Mouse (Mus musculus) liver, embryonic 16.5 days (tissue): ENCODE measurements around the gene Srgap2. TPM values are rescaled to one million over a fixed set of nuclear protein-coding genes. Genes with fewer than 3 reads are reported as not detected.

Experiments used
- ATAC-seq: fragments of 200-750 bp; cut with Nextera tagmentation; 2 replicates; pipeline ENCODE4 v1.8.0; 2017; ENCODE audit warnings: low read depth, mild to moderate bottlenecking, moderate number of reproducible peaks, moderate library complexity
- H3K27ac ChIP-seq: fragments of 300-500 bp; sonication (generic); 2 replicates; pipeline ENCODE4 v1.5.1; 2014; ENCODE audit warnings: mild to moderate bottlenecking, low read length
- H3K27me3 ChIP-seq: fragments of 300-500 bp; sonication (generic); 2 replicates; pipeline ENCODE4 v1.6.1; 2014; ENCODE audit warnings: low read depth, low read length, mixed read lengths; ENCODE audit not compliant: control insufficient read depth, insufficient read depth
- H3K36me3 ChIP-seq: fragments of 300-500 bp; sonication (generic); 2 replicates; pipeline ENCODE4 v1.6.1; 2014; ENCODE audit warnings: mild to moderate bottlenecking; ENCODE audit not compliant: control insufficient read depth, insufficient read depth
- H3K4me1 ChIP-seq: fragments of 300-500 bp; sonication (generic); 2 replicates; pipeline ENCODE4 v1.6.1; 2014; ENCODE audit warnings: low read depth, low read length, mixed read lengths; ENCODE audit not compliant: control insufficient read depth
- H3K4me2 ChIP-seq: fragments of 300-500 bp; sonication (generic); 2 replicates; pipeline ENCODE4 v1.6.1; 2014; ENCODE audit warnings: low read depth, low read length, mixed read lengths
- H3K4me3 ChIP-seq: fragments of 300-500 bp; sonication (generic); 2 replicates; pipeline ENCODE4 v1.5.1; 2014; ENCODE audit warnings: low read depth, mild to moderate bottlenecking, low read length
- H3K9ac ChIP-seq: fragments of 300-500 bp; sonication (generic); 2 replicates; pipeline ENCODE4 v1.6.1; 2014; ENCODE audit warnings: low read depth, low read length
- H3K9me3 ChIP-seq: fragments of 300-500 bp; sonication (generic); replicated peaks from 2 replicates; pipeline ENCODE4 v1.6.1; 2016; ENCODE audit warnings: low read length; ENCODE audit not compliant: control insufficient read depth
- WGBS: fragments of 180-500 bp; shearing (Covaris S2); extraction: QIAGEN DNeasy Blood & Tissue Kit; methylation state at CpG from one replicate; pipeline ENCODE4 v1.1.7; 2014; ENCODE audit not compliant: insufficient replicate concordance; 5-methylcytosine and 5-hydroxymethylcytosine counted together
- polyA plus RNA-seq: library from polyadenylated mRNA; unstranded; fragments of >200 nt; fragmentation: Nextera tagmentation; extraction: Ambion mirVana; gene quantifications from 2 replicates; pipeline ENCODE4 v1.2.1, GENCODE M21; 2015

Srgap2 gene
- polyA plus RNA-seq, 1 experiment from 2014 or later = 5.3 TPM

DNA sequence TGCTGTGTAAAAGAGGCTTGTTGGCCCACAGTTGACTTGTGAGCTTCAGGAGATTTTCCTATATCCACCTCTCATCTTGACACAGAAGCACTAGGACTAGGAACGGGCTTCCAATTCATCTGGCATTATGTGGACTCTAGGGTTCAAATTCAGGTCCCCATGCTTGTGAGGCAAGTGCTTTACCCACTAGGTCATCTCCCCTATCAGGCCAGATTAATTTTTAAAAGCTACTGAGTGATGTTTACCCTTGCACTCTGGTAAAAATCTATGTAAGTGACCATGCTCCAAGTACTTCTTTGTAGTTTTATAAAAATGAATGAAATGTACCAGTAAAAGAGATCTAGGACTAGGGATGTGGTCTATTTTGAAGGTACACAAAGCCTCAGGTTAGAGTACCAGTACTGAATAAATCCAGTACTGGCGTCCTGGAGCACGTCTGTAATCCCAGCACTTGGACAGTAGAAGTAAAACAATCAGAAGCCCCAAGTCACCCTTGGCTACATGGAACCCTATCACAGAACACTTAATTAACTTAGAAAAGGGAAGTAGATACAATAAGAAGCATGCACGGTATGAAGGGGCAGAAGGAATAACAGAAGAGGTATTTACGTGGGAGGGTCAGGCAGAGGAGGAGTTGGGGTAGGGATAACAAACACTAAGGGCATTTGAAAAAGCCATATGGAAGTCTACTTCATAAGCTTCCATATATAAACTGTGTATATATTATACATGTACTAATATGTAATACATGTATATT is 40.9 kb downstream of the Srgap2 start:
- no peak for ATAC-seq

DNA sequence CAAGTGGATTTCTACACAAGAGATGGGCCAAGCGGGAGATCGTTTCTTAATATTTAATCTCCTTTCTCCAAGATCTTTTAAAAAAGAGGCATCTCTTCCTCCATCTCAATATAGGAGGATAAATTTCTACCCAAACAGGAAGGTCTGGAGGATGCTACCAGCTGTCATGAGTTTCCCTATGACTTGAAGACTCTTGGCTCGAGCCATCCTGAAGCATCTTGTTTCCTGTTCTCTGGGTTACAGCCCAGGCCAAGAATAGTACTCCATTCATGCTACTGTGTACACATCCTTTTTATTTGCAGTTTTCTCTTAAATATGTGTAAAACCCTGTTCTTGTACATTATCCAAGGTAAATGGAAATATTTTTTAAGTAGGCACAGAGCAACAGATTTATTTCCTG is 44.9 kb downstream of the Srgap2 start:
- no peak for ATAC-seq

More for the DNA sequence above, 40.9 kb downstream of the Srgap2 start:
- no peaks in the 10 kb centered on the region for H3K27me3 ChIP-seq
- H3K4me1 ChIP-seq = no peaks in the 10 kb centered on the region
- H3K9ac ChIP-seq = no peak overlapping the region
- H3K9me3 ChIP-seq = no peaks in the 10 kb centered on the region
- WGBS = 59% methylated on average over 5 of the region's 5 CpGs
- H3K4me3 ChIP-seq = no peak overlapping the region
- H3K36me3 ChIP-seq = no peaks in the 10 kb centered on the region
- H3K27ac ChIP-seq = no peak overlapping the region
- H3K4me2 ChIP-seq = no peak overlapping the region

DNA sequence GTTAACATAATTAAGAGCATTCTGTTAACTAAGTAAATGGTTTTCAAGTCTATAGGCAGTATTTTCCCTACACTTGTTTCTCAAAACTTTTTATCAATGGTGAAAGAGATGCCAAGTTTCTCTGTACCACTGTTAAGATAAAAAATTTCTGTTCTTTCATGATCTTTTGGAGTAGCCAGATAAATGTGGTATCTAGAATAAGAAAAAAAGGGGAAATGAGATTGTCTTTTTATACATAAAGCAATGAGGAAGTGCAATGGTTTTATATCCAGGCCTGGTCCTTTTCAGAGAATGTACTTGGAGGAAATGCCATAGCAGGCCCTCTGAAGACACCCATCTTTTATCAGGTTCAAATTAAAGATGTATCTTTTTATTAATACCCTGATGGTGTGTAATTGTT is 45.8 kb downstream of the Srgap2 start:
- no peak overlapping the region for H3K27ac ChIP-seq
- H3K4me2 ChIP-seq = no peak overlapping the region
- no peaks in the 10 kb centered on the region for H3K36me3 ChIP-seq
- no peaks in the 10 kb centered on the region for H3K9me3 ChIP-seq
- H3K9ac ChIP-seq = no peak overlapping the region
- H3K4me1 ChIP-seq = no peaks in the 10 kb centered on the region
- H3K27me3 ChIP-seq = no peaks in the 10 kb centered on the region
- ATAC-seq = no peak
- no peak overlapping the region for H3K4me3 ChIP-seq

More for the DNA sequence above, 44.9 kb downstream of the Srgap2 start:
- H3K9ac ChIP-seq = no peak overlapping the region
- no peak overlapping the region for H3K27ac ChIP-seq
- H3K27me3 ChIP-seq = no peaks in the 10 kb centered on the region
- H3K4me3 ChIP-seq = no peak overlapping the region
- H3K4me1 ChIP-seq = no peaks in the 10 kb centered on the region
- H3K9me3 ChIP-seq = no peaks in the 10 kb centered on the region
- H3K36me3 ChIP-seq = no peaks in the 10 kb centered on the region
- WGBS = 62% methylated on average over 3 of the region's 3 CpGs
- H3K4me2 ChIP-seq = no peak overlapping the region

DNA sequence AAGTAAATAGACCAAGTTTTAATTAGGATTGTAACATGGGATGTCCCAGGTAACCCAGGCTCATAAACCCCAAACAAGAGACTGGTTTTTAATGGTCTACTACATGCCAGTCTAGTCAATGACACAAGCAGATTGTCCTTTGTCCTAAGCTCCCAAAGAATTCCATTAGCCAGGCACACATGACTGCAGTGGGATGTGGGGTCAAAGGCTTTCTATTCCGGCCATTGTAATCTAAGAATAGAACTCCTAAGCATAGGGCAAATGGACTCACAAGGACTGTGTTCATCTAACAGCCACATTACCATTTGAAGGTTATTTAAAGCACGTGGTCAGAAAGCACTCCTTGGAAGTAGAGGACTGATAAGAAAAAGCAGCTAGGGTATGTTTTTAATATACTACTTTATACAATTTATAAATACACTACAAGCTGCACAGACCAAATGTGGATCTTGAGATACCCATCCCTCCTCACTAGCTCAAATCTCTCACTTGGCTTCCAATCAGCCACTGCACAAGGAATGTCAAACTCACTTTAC is 48.3 kb downstream of the Srgap2 start:
- Histone ChIP-seq H3K9ac (no peak overlapping the region), H3K9me3 (no peaks in the 10 kb centered on the region), H3K27ac (no peak overlapping the region), H3K4me2 (no peak overlapping the region), H3K36me3 (no peaks in the 10 kb centered on the region), H3K4me1 (no peaks in the 10 kb centered on the region), H3K4me3 (no peak overlapping the region), H3K27me3 (no peaks in the 10 kb centered on the region)
- peak; percentile 43; the same call in 1 of the 2 replicates for ATAC-seq
- WGBS = 38% methylated on average over 2 of the region's 2 CpGs

DNA sequence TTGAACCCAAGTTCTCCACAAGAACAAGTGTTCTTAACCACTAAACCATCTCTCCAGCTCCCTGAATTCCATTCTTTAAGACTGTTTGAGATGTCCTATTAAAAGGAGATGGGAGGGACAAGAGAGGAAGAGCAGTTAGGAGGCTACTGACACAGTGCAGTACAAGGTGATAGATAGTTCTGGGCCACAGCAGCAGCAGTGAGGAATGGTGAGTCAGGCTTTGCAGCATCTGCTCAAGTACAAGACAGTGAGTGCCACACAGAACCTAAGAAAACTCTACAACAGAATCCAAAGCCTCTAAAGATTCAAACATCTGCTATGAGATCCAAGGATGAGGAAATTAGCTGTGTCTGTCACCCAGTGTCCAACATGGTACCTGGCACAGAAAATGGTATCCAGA is 51.8 kb downstream of the Srgap2 start:
- H3K4me2 ChIP-seq = no peak overlapping the region
- no peak overlapping the region for H3K9ac ChIP-seq
- H3K27ac ChIP-seq = no peak overlapping the region
- no peaks in the 10 kb centered on the region for H3K4me1 ChIP-seq
- H3K36me3 ChIP-seq = no peaks in the 10 kb centered on the region
- no peak for ATAC-seq
- no peaks in the 10 kb centered on the region for H3K9me3 ChIP-seq
- no peaks in the 10 kb centered on the region for H3K27me3 ChIP-seq
- no peak overlapping the region for H3K4me3 ChIP-seq

DNA sequence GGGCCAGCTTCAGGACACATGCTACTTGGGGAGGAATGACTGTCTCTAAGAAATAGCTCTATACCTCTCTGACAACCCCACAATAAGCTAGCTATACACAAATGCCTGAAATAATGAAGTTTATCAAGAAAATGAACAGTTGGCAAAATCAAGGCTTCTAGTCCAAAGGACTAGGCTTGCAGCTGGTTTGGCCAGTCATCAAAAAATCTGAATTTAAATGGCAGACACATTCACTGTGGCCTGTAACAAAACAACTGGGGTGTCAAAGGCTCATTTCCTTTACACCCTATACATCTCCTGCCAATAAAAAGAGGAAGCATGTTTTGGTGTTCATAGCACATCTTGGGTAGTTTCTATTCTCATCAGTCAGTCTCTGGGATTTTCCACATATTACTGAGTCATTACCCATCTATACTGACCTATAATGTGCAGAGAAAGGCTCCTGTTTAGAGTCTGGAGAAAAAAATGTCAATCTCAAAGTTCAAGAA is 53.5 kb downstream of the Srgap2 start:
- Histone ChIP-seq H3K27ac (no peak overlapping the region), H3K9me3 (no peaks in the 10 kb centered on the region), H3K9ac (no peak overlapping the region), H3K27me3 (no peaks in the 10 kb centered on the region), H3K4me3 (no peak overlapping the region), H3K4me1 (no peaks in the 10 kb centered on the region), H3K36me3 (no peaks in the 10 kb centered on the region), H3K4me2 (no peak overlapping the region)
- no peak for ATAC-seq

DNA sequence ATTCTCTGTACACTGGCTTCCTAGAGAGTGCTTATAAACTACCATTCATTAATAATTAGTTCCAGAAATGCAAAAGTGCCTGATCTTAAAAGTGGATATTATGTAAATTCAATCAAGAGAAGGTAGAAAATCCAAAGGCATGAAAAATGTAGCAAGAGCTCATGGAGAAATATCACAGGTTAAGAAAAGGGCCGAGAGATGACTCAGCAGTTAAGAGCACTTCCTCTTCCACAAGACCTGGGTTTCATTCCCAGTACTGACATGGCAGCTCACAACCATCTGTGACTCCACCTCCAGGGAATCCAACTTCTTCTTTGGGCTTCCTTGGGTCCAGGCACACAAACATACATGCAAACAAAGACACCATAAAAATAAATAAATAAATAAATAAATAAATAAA is 56.6 kb downstream of the Srgap2 start:
- no peak for ATAC-seq
- 41% methylated on average over 1 of the region's 1 CpGs for WGBS

DNA sequence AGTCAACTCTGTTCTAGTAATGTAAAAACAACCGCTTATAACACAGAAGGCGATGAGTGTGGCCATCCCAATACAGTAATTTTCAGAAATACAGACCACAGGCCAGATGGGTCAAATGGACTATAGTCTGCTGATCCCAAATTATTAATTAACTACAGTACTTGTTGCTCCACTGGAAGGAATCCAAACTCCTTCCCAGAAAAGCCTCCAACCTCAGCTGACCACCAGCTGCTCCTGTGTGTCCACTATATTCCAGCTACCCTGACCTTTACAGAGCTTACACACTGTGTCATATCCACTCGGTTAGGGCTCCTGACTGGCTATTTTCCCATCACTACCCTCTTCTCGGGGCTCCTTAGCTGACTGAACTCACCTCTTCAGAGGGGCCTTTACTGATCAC is 61.3 kb downstream of the Srgap2 start:
- H3K4me2 ChIP-seq = no peak overlapping the region
- H3K4me1 ChIP-seq = no peaks in the 10 kb centered on the region
- no peaks in the 10 kb centered on the region for H3K27me3 ChIP-seq
- H3K9ac ChIP-seq = no peak overlapping the region
- no peak for ATAC-seq
- H3K9me3 ChIP-seq = no peaks in the 10 kb centered on the region
- no peak overlapping the region for H3K27ac ChIP-seq
- no peak overlapping the region for H3K4me3 ChIP-seq
- H3K36me3 ChIP-seq = no peaks in the 10 kb centered on the region
- WGBS = 77% methylated on average over 4 of the region's 4 CpGs

More for the DNA sequence above, 56.6 kb downstream of the Srgap2 start:
- no peaks in the 10 kb centered on the region for H3K9me3 ChIP-seq
- H3K27me3 ChIP-seq = no peaks in the 10 kb centered on the region
- no peak overlapping the region for H3K4me2 ChIP-seq
- no peaks in the 10 kb centered on the region for H3K36me3 ChIP-seq
- H3K4me3 ChIP-seq = no peak overlapping the region
- no peak overlapping the region for H3K27ac ChIP-seq
- no peak overlapping the region for H3K9ac ChIP-seq
- H3K4me1 ChIP-seq = no peaks in the 10 kb centered on the region

DNA sequence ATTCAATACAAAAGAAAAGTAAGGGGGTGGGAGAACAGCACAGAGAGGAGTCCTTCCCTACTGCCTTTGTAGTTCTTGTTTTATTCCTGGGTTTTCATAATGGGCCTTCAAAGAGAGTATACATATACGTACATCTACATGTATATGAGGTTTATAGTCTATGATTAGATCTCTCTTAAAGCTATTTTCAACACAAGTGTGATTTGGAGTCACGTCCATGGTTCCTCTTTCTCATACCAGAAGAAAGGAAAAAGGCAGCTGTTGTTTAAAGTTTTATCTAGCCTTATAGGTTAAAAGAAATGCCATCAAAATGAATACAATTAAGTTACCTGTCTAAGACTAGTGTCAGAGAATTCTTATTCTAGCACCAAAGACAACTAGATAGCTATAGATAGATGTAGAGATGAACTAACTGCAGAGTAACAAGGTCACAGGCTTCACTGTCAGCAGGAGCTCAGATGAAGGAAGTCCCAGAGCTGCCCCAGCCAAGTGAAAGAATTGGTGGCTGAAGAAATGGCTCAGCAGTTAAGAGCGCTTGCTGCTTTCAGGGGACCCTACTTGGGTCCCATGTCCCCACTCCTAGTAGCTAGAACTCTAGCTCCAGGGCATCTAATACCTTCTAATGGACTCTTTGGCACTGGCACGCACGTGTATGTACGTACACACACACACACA is 63.1 kb downstream of the Srgap2 start:
- no peak overlapping the region for H3K9ac ChIP-seq
- H3K27me3 ChIP-seq = no peaks in the 10 kb centered on the region
- H3K4me2 ChIP-seq = no peak overlapping the region
- H3K4me3 ChIP-seq = no peak overlapping the region
- ATAC-seq = no peak
- H3K27ac ChIP-seq = no peak overlapping the region
- no peaks in the 10 kb centered on the region for H3K36me3 ChIP-seq
- WGBS = 61% methylated on average over 6 of the region's 6 CpGs
- H3K4me1 ChIP-seq = no peaks in the 10 kb centered on the region
- H3K9me3 ChIP-seq = no peaks in the 10 kb centered on the region
